Mouse (Mus musculus): ENCODE results near the gene Il27ra.

- TF ChIP-seq POLR2A (IDR thresholded peaks at IDR 0.05; ENCODE audit: insufficient read depth, low read depth, low read length) (peak; percentile 76), CTCF (IDR thresholded peaks at IDR 0.05) (no peak)
These were observed 37.7 kb downstream of the Il27ra start for GRCm38 (mm10) chr8:84004533-84005201.

All from heart, adult 2 months (tissue).